Mouse (Mus musculus) mouse trophoblast stem cell (cell line): ENCODE measurements around the gene Gga3.

Source experiments
- in situ Hi-C, 2 experiments: fragments of 300-500 bp; cut with MseI, MboI; formaldehyde crosslinking; loops; 2 replicates in 1 of 2; 3 replicates in 1 of 2; pipeline ENCODE4 v1.15.1; 2025

The Gga3 gene

DNA sequence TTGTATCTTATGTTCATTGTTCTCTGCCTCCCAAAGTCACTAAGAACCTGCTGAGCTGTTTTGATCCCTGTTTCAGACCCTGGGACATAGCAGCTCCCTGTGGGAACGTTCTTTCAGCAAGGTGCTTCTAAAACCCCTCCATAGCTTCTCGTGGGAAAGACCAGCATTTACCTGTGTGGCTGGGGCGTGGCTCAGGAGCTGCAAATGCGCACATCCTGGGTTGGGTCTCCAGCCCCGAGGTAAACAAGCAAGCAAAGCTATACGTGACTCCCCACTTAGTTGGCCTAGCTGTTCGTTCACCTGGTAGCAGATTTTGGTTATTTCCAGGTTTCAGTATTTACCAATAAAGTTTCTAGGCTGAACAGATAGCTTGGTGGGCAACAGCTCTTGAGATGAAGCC lies 28.4 kb upstream of the Gga3 start:
- in situ Hi-C loops, result loop anchor here in 1 of 2 experiments (10.0 kb wide), 1 partner anchor 83 kb away; no protein-coding TSS in a partner anchor

DNA sequence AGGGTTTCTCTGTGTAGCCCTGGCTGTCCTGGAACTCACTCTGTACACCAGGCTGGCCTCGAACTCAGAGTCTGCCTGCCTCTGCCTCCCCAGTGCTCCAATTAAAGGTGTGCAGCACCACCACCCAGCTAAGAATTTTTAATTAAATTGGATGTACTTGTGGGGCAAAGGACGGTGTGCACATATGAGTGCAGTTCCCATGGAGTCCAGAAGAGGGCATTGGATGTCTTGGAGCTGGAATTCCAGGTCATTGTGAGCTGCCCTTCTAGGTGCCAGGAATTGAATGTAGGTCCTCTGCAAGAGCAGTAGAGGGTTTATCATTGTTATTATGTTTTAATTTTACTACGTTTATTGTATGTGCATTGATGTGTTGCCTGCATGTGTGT lies 27.6 kb upstream of the Gga3 start:
- in situ Hi-C loops, result loop anchor here in 1 of 2 experiments (10.0 kb wide), 1 partner anchor 83 kb away; no protein-coding TSS in a partner anchor

DNA sequence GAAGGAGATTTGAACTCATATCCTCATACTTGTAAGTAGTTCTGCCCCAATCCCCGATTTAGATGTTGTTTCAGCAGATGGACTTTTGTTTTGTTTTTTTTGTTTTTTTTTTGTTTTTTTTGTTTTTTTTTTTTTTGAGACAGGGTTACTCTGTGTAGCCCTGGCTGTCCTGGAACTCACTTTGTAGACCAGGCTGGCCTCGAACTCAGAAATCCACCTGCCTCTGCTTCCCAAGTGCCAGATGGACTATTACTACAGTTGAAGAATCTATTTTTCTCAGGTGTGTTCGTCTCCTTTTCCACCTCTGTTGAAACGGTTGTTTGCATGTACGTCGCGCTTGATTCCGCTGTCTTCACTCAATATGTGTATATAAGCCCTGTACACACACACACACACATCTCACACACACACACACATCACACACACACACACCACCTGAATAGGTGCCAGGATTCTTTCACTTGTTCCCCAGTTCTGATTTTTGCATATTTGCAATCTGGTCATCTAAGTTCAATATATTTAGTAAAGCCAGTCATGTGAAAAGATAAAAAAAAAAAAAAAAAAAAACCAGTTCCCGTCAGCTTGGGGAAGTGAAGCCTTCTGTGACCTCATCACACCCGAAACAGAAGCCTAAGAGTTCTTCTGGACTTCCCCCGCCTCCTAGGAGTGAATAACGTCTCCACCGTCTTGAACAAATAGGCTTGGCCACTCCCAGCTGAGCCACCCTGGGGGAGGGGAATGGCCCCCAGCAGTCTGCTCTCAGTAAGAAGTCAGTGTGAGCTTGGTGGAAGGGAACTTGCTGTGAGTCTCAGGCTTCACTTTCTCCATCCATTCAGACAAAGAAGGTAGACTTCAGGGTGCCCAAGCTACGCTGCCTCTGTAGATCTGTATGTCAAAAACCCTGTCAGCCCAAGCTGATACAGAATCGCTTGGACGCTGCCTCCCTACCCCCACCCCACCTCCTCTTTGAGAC lies 27.0 kb upstream of the Gga3 start:
- in situ Hi-C loops, result loop anchor here in 1 of 2 experiments (10.0 kb wide), 1 partner anchor 84 kb away; no protein-coding TSS in a partner anchor

DNA sequence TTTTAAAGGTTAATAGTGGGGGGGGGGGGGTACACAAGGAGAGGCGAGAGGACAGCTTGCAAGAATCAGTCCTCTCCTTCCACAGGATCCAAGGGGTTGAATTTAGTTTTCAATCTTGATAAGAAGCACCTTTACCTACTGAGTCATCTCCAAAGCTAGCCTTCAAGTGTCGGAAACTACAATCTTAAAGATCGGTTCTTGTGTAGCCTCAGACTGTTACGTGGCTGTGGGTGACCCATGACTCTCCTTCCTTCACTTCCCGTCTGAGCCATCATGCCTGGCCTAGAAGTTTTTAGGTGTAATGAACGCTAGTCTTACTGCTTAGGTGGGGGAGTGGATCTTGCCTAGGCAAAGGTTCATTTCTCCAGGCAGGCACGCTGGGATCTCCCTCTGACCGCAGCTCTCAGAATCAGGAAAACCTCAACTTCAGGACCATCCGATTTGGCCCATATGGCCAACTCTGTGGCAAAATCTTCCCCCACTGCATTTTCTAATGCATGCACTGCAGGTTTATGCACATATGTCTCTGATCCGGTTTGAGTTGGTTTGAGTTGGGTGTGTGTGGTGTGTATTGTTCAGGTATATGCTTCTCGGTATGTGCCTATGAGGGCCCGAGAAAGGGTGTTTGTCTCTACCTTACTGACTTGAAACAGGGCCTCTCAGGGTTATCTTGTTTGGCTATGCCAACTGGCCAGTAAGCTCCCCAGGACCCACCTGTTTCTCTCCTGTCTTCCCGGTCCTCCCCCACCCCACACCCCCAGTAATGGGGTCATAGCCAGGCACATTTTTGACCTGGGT lies 26.1 kb upstream of the Gga3 start:
- in situ Hi-C loops, result loop anchor here in 1 of 2 experiments (10.0 kb wide), 1 partner anchor 85 kb away; no protein-coding TSS in a partner anchor

DNA sequence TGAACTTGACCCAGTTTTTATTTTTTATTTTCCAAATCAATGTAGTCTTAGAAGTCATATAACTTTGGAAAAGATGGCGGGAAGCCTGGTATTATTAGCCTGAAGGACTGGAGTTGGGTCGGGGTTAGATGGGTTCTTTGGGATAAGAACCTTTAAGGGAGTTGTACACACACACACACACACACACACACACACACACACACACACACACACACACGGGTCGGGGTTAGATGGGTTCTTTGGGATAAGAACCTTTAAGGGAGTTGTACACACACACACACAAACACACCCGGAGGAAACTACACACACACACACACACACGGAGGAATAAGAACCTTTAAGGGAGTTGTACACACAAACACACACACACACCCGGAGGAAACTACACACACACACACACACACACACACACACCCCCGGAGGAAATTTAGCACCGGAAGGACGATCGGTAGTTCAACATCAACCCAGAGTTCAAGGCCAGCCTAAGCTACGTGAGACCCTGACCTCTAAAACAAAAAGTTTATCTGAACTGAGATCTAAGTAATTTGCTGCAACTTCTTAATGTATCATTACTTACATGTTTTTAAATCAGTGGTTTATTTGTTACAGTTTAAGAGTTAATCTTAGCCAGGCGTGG lies 24.7 kb upstream of the Gga3 start:
- in situ Hi-C loops, result no loop called here

DNA sequence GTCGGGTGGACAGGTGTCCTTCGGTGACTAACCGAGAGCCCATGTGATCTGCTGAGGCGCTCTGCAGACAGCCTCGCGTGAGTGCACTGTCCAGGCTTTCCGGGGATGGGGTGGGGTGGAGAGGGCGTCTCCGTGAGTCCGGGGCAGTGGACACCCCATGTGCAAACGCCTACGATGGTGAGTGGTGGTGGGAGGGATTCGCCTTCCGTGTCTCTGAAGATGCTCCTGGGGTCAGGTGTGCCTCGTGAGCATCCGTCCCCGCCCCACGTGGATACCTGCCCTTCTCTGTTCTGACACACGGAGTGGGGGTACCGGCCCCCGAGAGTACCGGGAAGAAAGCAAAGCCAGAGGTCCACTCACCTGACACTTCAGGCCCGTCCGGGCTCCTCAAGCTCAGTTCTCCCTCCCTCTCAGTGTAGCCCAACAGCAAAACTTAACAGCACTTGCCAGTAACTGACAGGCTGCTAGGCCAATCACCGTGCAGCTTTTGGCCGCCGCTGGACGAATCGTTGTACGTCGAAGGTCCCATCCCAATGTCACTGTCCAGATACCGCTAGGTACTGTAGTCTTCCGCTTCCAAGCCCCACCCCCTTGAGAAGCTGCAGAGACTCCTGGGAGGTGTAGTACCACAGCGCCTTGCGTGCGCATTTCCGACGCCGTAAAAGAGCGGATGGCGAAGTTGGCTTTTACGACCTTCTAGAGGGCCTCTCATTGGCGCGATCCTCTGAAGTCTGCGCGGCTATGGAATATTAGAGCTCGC lies 24.0 kb upstream of the Gga3 start, which contains the start of gene Slc25a19:
Slc25a19 (minus strand) TSS at position 591 of the 760 bp plus-strand sequence.
- in situ Hi-C loops, result no loop called here

DNA sequence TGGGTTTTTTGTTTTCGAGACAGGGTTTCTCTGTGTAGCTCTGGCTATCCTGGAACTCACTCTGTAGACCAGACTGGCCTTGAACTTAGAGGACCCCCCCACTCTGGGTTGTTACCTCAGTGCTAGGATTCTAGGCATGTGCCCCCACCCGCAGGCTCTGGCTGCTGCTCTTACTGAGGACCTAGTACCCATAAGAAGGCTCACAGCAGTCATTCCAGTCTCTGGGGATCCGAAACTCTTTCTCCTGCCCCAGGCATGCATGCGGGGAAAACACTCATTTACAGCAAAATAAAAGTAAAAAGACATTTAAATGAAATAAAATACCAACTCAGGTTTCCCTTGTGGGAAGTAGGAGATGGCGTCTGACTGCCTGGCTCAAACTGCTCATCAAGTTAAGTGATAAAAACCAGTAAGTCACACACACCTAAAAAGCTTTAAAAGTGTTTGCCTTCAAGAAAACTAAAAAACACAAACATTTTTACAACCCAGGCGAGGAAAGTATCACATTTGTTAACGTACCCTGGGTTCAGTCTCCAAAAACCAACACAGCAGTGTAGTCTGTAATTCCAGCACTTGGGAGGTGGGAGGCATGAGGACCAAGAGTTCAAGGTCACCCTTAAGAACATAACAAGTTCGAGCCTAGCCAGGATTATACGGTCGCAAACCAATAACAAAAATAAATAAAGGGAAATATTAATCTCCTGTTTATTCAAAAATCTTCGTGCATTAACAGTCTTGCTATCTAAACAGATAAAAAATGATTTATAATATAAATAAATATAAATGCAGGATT lies 23.2 kb upstream of the Gga3 start:
- in situ Hi-C loops, result no loop called here

DNA sequence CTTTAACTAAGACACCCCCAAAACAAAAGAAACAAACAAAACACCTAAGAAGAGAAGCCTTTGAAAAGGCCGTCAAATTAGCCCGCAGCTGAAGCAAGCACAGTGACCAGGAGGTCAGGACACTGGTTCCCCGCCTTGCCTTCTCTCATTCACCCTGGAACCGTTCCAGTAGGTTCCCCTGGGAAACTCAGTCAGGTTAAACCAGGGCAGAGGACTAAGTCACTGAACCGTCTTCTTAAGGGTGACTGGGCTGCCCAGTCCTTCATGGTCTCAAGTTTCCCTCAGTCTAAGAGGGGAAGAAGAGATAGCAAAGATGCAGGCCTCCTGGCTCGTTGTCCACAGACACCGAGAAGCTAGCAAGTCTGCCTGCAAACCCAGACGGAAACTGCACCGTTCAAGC lies 22.0 kb upstream of the Gga3 start:
- in situ Hi-C loops, result no loop called here

DNA sequence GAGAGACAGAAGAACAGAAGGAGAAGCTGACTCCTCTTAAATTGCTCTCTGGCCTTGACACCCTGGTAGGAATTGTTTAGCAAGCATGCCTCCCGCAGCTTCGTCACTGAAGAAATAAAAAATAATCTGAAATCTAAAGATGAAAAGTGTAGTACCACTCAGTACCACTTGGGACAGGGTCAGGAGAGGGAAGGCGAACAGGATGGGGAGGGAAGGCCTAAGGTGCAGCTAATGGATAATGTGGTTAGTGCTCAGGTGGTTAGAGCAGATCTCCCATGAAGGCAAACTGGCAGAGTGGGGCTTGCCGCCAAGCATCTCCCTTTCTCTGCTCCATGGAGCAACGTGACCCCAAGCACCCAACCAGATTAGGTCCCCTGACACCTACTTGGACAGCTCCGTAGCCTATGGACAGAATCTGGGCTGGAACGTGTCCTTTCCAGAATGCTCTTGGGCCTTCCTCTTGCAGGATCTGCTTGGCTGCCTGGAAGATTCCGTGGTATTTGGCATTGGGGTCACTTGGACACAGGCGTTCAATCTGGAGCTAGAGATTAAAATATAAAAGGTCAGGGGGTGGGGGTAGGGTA lies 19.7 kb upstream of the Gga3 start:
- in situ Hi-C loops, result no loop called here

DNA sequence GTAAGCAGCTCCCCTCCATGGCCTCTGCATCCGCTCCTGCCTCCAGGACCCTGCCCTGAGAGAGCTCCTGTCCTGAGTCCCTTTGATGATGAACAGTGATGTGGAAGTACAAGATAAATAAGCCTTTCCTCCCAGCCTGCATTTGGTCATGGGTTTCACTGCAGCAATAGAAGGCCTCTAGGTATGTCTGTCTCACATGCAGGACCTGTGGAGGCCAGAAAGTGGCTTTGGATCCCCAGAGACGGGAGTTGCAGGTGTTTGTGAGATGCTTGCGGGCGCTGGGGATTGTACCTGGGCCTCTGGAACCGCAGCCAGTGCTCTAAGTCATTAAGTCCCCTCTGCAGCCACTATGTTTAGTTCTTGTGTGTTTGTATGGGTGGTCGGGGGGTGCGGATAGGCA lies 16.1 kb upstream of the Gga3 start:
- in situ Hi-C loops, result no loop called here

DNA sequence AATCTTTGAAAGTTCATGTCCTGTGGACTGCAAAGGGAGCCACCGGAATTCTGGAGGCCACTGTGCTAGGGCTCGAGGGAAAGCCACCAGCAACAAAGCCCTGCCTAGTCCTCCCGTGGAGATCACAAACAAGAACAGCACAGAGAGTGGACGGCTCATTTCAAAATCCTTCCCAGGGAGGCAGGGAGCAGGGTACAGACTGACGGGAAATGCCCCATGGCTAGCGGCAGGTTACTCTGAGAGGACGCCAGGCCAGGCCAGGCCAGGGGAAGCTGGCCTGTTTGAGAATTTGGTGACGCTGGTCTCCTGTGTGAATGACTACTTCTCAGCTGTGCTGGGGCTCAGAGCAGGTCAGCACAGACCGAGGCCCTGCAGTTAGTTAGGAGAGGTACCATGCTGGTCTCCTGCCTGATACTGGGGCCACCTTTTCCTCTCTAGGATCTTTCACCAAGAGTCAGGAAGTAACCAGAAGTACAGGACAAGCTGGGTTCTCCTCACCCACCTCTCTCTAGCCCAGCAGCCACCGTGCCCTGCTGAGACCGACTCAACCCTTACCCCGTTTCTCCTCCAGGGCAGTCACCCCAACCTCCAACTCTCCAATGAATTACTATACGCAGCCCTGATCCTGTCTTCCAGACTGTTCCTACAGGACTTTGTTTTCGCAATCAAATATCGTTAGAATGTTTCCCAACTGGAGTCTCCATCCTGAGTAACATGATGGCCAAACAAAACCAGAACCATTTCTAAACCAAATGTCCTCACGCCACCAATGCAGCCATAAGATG lies 15.1 kb upstream of the Gga3 start:
- in situ Hi-C loops, result no loop called here

DNA sequence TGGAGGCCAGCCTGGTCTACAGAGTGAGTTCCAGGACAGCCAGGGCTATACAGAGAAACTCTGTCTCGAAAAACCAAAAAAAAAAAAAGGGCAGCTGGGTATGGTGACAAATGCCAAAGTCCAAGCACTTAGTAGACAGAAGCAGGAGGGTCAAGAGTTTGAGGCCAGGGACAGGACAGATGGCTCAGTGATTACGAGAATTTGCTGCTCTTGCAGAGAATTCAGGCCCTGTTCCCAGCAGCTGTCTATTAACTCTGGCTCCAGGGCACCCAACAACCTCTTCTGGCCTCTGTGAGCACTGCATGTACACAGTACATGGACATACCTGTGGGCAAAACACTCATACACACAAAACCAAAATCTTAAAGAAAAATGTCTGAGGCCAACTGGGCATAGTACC lies 14.2 kb upstream of the Gga3 start:
- in situ Hi-C loops, result no loop called here

DNA sequence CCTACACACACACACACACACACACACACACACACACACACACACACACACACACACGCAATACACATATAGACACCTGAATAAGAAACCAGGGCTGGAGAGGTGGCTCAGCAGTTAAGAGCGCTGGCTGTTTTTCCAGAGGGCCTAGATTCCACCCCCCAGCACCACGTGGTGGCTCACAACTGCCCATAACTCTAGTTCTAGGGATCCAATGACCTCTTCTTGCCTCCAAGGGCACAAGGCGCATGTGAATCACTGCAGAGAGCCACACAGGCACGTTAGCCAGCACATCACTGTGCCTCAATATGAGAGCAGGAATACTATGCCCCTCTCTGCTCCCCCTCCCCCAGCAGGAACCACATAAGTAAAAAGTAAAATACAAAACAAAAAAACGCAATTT lies 13.0 kb upstream of the Gga3 start:
- in situ Hi-C loops, result no loop called here

DNA sequence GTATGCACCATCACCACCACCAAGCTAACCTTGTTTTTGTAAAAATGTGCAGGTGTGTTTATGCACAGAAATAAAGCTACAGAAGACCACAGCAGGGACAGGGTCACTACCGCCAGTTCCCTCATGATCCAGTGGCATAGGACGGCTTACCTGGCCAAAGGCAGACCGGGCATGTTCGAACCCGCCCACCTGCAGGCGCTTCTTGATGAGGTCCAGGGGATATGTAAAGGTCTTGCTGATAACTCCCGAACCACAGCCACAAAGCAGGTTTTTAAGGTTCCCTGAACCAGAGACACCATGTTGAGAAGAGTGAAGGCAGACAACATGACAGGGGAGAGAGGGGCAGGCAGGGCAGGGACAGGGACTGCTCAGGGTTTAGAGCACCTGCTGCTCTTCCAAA lies 12.5 kb upstream of the Gga3 start:
- in situ Hi-C loops, result no loop called here

DNA sequence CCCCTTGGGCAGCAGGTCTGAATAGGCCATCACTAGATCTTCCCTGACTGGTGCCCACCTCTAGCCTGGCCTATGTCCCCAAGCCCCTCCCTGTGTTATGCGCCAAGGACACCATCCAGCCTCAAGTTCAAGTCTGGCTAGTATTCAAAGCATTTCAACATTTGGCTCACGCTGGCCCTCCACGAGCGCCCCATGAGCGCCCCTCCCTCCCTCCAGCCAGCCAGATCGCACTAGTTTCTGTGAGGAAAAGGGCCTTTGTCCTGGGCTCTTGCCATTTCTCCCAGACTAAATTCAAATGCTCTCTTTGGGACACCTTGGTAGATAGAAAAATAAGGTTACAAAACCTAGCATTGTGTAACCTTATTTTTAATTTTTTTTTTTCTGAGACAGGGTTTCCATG lies 12.0 kb upstream of the Gga3 start:
- in situ Hi-C loops, result no loop called here

DNA sequence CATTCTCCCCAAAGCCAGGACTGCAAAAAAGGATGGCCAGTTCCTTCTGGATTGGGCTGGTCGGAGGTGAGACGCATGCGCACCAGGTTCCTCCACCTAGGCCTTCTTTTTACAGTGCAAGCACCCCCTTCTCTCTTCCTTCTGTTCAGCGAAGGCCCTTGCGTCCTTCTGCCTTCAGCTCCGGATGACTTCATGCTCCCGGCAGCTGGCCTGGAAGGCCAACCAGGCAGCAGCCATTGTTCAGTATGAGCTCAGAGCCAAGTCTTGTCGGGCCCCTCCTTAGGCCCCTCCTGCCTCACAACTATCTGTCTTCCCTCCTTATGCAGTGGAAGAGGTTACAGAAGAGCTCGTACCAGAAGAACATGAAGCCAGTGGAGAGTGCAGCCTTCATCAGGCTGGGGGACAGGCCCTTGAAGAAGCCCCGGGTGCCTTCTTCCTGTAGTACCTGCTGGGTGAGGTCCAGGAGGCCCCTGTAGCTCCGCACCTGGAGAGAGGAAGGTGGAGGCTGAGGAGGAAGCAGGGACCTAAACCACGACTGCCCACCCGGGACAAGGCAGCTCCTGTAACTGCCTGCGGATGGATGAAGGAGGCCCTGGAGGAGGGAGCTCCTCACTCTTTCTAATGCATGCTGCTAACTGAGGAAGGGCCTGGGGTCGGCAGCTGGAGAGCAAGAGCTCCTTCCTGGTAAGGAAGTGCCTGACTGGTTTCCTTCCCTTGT lies 11.4 kb upstream of the Gga3 start:
- in situ Hi-C loops, result no loop called here

DNA sequence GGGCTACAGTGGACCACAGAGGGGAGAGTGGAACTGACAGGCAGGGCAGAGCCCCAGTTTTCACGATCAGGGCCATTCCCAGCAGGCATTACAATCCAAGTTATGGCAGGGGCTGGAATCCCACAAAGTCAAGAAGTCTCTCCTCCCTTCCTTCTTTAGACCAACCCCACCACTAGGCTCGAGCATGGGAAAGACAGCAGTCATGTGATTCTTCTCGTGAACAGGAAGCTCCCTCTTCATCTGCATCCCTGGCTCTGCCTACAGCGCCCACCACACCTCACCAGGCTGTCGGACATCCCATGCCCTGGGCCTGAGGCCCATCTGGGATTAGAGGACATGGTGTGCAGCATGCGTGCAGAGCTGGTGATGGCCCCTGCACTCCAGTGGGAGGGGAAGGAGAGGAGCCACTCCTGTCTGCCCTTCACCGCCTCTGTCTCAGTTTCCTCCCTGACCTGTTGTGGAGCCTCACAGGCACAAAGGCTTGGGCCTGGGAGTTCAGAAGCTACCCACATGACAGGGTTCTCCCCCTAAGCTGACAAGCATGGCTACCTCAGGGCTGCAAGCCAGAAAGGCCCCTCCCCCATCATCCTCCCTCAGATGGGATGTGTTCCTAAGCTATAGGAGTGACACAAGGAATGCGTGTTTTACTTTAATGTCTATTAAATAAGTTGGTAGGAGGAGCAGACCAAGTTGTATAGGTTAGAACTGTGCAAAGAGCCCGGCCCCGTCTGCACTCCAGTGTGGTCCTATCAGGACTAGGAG lies 10.7 kb upstream of the Gga3 start:
- in situ Hi-C loops, result no loop called here
